Mouse (Mus musculus) heart, adult 2 months (tissue): ENCODE measurements at regions not wholly inside any gene's neighbourhood (a gene's known extent, or its start where the extent isn't known, plus 50 kb on each side); places are given as distances from the start of the nearest gene placed in this dataset.

Experiments
- CTCF ChIP-seq: fragments of 200-600 bp; IDR thresholded peaks from 2 replicates; pipeline ENCODE4 v1.8.1; 2022; ENCODE audit warnings: antibody characterized with exemption, mild to moderate bottlenecking, moderate library complexity
- EP300 ChIP-seq: fragments of 200-500 bp; IDR thresholded peaks from 2 replicates; pipeline ENCODE4 v1.6.1; 2011; ENCODE audit warnings: low read depth, low read length, control low read depth; ENCODE audit not compliant: insufficient read depth
- POLR2A ChIP-seq: fragments of 200-500 bp; IDR thresholded peaks from 2 replicates; pipeline ENCODE4 v1.6.1; 2011; ENCODE audit warnings: mild to moderate bottlenecking, low read depth, low read length, control low read depth; ENCODE audit not compliant: insufficient read depth

- TF ChIP-seq CTCF (no peak), POLR2A (no peak), EP300 (no peak)
Observed at GRCm38 (mm10) chr3:143100810-143101645, 219.2 kb upstream of the Pkn2 start.
